Mouse (Mus musculus) A20 (cell line): ENCODE data around the gene Sorbs1.

Experiments
- DNase-seq: peaks from one replicate; pipeline ENCODE4 v3.0.0-alpha.2; 2011; ENCODE audit warnings: low read depth, low spot score

Sorbs1 gene

DNA sequence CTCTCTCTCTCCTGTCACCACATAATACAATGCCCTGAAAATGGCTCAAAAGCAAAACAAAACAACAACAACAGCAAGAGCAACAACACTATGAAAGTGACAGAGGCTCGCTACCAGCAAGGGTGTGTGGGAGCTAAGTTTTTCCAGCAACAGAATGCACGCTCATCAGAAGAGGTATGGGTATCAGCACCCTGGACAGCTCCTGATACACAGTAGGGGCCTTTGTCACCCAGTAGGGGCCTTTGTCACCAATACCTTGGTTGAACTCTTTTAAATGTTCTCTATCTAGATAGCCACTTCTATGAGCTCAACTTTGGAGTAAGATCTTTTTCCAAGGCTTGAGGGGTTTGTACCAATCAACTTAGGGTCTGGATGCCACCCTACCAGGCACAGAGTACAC, 138.9 kb downstream of the Sorbs1 start:
- DNase-seq, result no peak

GRCm38 (mm10) chr19:40372679-40373078, 140.9 kb downstream of the Sorbs1 start:
- no peak for DNase-seq

- no peak for DNase-seq
Observed at GRCm38 (mm10) chr19:40371866-40372265, 141.7 kb downstream of the Sorbs1 start.

DNA sequence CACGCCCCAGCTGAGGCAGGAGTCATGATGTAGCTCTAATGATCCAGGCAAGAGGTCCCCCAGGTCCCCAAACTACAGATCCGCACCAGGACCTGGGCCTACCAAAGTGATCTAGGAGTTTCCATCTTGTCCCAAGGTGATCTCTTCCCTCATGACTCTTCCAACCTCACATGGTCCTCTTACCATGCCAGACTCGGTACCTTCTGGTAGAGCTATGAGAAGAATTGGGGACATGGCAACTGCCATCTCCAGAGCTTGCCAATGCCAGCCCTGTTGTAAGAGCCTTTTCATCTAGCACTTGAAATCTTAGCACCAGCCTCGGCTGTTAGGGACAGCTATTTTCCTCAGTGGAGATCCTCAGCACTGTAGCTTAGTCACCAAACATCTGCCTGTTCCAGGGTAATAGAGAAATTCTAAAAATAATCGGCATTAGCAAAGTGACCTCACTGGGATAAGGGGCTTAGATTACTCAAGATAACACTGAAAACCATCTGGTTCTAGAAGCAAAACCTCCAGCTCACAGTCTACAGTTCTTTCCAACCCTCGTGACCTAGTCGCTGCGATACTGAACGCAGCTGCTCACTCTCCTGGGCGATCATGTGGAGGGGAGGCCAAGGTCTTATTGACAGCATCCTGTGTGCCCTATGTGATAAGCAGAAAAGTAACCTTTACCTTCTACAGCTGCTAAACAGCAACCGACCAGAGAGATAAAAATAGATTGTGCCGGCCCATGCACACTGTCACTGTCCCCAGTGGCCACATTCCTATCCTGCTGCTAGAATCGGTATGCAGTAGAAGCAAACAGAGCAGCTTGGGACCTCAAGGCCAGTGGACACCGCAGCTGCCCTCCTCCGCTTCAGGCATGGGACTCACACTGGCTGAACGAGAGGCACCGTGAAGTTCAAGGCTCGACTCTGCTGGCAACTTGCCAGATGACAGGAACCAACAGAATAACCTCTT, 143.4 kb downstream of the Sorbs1 start:
- no peak for DNase-seq

DNA sequence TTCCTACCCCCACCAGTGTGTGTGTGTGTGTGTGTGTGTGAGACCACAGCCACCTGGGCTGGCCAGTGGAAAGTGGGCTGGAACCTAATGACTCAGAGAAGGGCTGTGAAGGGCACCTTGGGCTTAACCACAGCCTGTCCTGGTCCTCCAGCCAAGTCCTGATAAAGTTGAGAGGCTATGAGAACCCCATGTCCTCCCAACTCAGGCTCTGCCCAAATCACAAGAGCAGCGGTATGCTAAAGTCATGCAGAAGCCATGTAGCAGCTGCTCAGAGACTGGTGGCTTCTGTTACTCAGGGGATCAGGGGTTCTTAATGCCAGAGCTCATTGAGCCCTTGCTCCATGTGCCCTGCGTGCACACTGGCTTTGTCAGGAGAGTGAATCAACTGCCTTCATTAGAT, 145.1 kb downstream of the Sorbs1 start:
- DNase-seq, result no peak

GRCm38 (mm10) chr19:40366163-40366941, 147.2 kb downstream of the Sorbs1 start:
- peak; percentile 78 for DNase-seq

DNA sequence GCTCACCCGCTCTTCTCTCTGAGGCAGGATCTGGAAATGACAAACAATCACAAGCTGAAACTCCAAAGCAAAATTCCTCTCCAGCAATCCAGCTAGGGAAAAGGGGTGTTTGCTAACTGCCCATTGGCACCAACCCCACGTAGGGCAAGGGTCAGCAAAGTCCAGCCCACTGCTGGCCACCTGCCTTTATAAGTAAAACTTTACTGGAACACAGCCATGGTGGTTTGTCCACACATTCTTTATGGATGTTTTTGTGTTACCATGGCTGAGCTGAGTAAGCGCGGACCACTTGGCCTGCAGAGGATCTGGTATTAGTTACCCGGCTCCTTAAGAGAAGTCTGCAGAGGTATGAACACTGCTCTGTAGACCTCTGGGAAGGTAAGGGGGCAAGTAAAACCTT, 148.4 kb downstream of the Sorbs1 start:
- DNase-seq, result no peak

DNA sequence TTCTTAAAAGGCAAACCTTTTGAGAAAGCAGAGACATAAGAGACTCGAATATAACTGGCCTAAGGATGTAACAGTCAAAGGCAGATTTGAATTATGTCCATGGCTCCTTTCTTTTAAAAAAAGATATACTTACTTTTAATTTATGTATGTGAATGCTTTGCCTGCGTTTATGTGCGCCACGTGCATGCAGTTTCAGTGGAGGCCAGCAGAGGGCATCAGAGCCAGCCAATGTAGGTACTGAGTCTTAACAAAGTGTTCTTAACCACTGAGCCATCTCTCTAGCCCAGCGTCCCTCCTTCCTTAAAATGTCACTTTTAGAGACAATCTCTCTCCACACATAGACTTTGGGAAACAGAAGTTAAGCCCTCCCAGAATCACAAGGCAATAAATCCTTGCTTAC, 150.1 kb downstream of the Sorbs1 start:
- peak; percentile 19 for DNase-seq

DNA sequence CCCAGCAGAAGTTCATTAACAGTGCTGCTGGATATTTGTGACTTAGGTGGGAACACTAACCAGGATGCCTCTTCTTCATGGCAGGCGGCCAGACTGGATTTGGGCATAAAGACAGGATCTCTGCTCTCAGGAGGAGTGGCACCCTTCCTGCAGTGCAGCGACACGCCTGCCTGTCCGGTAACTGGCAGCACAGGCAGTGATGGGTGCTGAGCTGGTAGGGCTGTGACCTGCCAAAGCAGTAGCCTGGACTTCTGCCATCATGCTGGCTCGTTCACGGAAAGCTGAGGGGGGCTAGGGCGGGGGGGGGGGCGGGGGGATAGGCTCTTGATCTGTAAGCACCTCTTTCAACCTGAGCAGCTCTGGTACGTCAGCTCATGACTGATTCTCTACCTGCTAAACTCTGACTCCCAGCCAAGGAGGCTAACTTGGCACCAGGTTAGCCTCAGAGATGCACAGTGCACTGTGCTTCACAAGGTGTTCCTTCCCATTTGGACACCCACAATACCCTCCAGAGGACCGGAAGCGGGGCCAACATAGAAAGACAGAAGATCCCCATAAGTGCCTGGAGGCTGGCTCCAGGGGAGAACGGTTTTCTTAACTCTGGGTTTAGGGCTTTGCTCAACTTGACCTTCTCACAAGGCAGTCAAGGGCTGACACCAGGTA, 151.2 kb downstream of the Sorbs1 start:
- DNase-seq, result no peak

DNA sequence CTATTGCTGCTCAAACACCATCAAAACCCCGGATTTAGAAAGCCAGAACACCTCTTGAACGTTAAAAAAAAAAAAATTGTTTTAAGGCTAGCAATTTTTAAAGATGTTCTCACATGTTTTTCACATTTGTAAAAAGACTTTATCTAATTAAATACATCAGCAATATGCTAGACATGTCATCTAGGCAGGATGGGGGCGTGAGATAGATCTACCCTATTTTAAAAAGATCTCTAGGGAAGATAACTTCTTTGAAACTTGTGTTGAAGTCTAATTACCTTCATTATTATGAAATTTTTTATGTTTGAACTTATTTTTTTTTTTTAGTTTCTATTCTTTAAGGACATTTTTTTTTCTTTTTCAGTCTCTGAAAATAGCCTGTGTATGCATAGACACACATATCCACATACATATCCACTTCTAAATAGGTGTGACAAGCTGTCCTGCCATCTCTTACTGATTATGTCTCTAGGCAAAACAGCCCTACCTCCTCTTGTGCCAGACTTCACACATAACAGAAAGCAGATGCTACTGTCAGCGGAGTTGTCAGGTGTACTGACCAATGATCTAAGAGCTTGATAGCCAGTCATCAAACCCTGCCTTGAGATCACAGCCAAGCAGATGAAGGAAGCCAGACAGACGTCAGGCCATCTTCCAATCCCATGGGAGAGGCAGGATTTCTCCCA, 153.7 kb downstream of the Sorbs1 start:
- DNase-seq, result no peak

- no peak for DNase-seq
Observed at GRCm38 (mm10) chr19:40356536-40357522, 156.8 kb downstream of the Sorbs1 start.

DNA sequence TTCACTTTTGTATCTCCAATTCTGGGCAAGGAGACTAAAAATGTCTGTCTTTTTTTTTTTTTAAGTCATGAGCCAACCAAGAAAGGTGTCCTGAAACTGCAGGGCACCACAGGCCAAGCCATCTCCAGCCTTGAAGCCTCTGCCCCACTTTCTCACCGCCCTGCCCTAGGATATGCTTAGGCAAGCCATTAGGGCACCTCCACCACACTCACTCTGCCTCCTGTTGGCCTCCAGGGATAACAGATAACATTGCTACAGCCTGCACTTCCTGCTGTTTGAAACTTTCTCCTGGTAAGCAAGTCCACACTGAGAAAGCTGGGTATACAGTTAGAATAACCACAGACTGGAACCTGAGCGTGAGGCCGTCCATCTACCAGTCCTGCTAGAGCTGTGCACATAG, 158.5 kb downstream of the Sorbs1 start:
- no peak for DNase-seq

DNA sequence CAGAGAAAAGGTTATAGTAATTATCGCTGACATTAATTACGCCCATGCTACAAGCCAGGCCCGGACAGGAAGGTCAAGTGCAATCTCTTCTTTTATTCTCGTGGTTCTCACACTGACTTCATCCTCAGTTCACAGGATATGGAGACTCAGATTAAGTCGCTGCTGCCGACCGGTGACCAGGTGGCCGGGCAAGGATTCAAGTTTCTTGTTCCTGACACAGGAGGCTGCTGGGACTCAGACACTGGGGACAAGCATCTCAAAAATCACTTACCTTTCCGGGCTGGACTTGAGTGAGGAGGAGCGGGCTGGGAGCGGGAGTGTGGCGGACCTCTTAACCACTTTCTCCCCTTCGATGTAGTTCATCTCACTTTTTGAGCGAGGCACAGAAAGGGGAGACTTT, 161.6 kb downstream of the Sorbs1 start:
- DNase-seq, result no peak

GRCm38 (mm10) chr19:40350835-40351234, 162.7 kb downstream of the Sorbs1 start:
- DNase-seq, result no peak

- DNase-seq, result no peak
Observed at GRCm38 (mm10) chr19:40349713-40350671, 163.6 kb downstream of the Sorbs1 start.

DNA sequence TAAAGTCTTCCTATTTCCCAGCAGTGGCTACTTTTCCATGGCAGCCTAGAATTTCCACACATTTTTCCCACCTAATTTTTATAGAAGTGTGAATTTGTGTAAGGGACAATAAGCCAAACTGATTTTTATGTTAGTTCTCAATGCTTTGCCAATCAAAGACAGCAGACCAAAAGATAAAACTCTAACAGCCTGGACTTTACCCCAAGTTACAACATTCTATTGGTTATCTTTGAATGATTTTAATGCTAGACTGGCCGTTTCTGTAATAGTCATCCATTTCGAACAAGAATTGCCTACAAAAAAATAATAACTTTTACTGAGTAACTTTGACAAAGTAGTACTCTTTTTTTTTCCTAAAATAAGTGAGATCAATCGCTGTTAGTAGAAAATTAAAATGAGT, 164.3 kb downstream of the Sorbs1 start:
- DNase-seq, result no peak

DNA sequence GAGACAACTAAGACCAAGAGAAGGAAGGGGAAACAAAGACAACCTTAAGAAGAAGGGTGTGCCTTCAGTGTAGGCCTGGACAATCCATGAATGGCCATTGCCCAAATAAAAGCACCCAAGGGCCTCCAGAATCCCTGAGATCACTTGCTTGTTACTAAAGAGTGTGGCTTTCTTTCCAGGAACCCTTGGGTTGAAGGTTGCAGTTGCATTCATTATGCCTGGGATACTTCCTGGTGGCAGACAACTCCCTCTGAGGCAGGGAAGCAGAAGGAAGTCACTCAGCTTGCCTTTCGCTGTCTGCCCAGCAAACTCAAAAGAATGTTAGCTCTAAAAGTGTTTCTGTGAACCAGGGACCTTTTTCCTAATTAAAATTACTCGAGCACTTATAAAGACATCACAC, 164.9 kb downstream of the Sorbs1 start:
- no peak for DNase-seq

GRCm38 (mm10) chr19:40348175-40348574, 165.4 kb downstream of the Sorbs1 start:
- DNase-seq, result no peak

DNA sequence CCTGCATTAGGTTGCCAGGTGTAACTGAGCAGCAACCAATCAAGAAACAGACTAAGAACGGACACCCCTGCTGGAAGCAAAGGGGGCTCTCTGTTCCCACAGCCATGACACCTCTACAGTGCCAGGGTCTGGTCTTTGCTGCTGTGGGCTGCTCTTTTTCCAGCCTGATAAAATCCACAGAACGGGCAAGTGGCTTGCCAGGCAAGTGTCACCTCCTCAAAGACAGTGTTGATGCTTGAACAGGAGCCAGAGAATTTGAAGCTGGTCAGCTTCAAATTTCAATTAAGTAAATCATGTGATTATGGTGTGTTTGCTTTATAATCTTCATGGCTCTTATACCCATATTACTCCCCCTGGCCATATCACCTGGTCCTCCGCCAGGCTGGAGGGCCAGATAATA, 166.7 kb downstream of the Sorbs1 start:
- DNase-seq, result no peak
